Mouse (Mus musculus) heart, adult 2 months (tissue): ENCODE data around the gene Ago1.

ENCODE experiments used
- CTCF ChIP-seq: fragments of 200-600 bp; IDR thresholded peaks from 2 replicates; pipeline ENCODE4 v1.8.1; 2022; ENCODE audit warnings: antibody characterized with exemption, mild to moderate bottlenecking, moderate library complexity
- EP300 ChIP-seq: fragments of 200-500 bp; IDR thresholded peaks from 2 replicates; pipeline ENCODE4 v1.6.1; 2011; ENCODE audit warnings: low read depth, low read length, control low read depth; ENCODE audit not compliant: insufficient read depth
- POLR2A ChIP-seq: fragments of 200-500 bp; IDR thresholded peaks from 2 replicates; pipeline ENCODE4 v1.6.1; 2011; ENCODE audit warnings: mild to moderate bottlenecking, low read depth, low read length, control low read depth; ENCODE audit not compliant: insufficient read depth

- no peak for TF ChIP-seq EP300
- TF ChIP-seq CTCF = no peak
- no peak for TF ChIP-seq POLR2A
These were observed 4.6 kb upstream of the Ago1 start for GRCm38 (mm10) chr4:126473031-126473430.
